Mouse (Mus musculus): ENCODE measurements at regions not wholly inside any gene's neighbourhood (a gene's known extent, or its start where the extent isn't known, plus 50 kb on each side); places are given as distances from the start of the nearest gene placed in this dataset.

GRCm38 (mm10) chrX:11801621-11802020, 358.5 kb downstream of the Bcor start:
- DNase-seq: peak; percentile 40

GRCm38 (mm10) chrX:11802074-11802899, 357.9 kb downstream of the Bcor start:
- DNase-seq: peak; percentile 59

DNA sequence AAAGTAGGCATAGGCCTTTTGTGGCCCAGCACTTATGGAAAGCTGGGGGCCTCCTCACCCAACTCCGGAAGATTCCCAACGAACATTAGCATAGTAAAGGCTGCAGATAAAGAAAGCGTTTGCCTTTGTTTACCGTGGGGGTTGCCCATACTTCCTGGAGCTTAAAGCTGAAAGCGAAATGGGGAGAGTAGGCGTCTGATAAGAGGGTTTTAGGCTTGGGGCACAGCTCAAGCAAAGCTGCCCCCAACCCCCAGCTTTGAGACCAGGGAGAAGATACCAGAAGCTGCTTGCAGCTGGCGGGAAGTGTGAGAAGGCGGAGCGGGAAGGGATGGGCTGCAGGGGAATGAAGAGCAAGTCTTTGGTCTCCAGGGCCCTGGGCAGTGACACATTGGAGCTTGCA, 356.9 kb downstream of the Bcor start:
- no peak for DNase-seq

DNA sequence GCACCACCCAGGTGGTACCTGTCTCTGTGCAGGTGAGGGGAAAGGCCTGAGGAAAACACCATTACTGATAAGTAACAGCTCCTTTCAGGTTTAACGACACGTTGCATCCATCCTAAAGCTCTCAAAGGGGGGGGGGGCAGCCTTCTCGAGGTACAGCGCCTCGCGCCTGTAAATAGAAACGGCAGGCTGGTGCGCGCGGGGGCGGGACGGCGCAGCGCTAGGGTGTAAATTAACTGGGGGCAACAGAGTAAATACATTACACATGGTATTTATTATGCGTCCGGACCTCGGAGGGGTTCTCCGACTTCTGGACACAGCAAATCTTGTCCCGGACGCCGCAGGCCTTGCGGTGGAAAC, 353.3 kb downstream of the Bcor start:
- no peak for DNase-seq

GRCm38 (mm10) chrX:11807253-11807882, 352.8 kb downstream of the Bcor start:
- peak; percentile 83 for DNase-seq

GRCm38 (mm10) chrX:11807883-11808262, 352.3 kb downstream of the Bcor start:
- DNase-seq: peak; percentile 34

DNA sequence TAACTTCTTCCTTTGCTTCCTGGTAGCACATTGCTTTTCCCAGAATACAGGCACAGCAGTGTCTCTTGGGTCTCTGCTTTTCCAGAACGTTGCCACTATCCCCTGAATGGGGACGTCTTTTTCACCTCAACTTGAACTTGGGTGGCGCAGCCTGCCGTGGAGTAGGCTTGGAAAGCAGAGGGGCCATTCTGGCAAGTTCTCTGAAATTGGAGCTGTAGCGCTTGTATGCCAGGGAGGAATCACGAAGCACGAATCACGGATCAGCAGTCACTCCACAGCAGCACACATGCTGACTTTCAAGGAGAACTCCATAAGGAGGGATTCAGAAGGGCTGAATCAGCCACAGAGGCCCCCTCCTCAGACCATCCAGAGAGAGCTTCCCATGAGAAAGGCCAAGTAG, 351.2 kb downstream of the Bcor start:
- DNase-seq: no peak

- DNase-seq: peak; percentile 35
Measured at GRCm38 (mm10) chrX:11814861-11815260, 345.3 kb downstream of the Bcor start.

DNA sequence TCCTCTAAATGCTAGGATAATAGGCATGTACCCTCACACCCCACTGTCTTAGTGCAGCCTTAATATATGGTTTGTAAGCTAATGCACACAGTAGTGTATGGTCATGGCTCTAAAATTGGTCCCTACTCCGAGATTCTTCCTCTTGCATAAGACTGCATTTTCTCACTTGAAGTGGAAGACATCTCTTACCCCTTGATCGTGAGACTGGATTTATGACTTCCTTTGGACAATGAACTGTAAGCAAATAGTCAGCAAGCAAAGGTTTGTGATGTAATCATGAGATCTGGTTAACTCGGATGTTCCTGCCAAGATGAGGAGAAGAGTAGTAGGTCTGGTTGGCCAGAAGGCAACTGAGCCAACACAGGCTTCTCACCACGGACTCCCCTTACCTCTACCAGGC, 344.3 kb downstream of the Bcor start:
- DNase-seq: no peak

DNA sequence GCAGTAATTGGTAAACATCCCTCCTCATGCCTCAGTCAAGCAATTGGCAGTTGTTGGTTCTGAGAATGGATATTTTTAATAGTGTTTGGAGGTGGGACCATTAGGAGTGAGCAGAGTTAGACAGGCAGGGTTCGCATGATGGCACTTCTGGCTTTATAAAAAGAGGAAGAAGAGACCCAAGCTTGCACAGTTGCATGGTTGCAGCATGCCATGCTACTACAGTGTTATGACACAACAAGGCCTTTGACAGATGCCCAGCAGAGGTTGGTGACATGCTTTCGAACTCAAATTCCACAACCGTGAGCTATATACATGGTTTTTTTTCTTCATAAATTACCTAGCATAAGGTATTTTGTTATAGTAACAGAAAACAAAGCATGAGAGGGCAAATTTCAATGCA, 341.5 kb downstream of the Bcor start:
- no peak for DNase-seq

- DNase-seq: no peak
Measured at GRCm38 (mm10) chrX:11821165-11821564, 339.0 kb downstream of the Bcor start.

- DNase-seq: peak; percentile 81
Measured at GRCm38 (mm10) chrX:11821880-11822768, 338.0 kb downstream of the Bcor start.

- DNase-seq: no peak
Measured at GRCm38 (mm10) chrX:11825948-11826347, 334.2 kb downstream of the Bcor start.

DNA sequence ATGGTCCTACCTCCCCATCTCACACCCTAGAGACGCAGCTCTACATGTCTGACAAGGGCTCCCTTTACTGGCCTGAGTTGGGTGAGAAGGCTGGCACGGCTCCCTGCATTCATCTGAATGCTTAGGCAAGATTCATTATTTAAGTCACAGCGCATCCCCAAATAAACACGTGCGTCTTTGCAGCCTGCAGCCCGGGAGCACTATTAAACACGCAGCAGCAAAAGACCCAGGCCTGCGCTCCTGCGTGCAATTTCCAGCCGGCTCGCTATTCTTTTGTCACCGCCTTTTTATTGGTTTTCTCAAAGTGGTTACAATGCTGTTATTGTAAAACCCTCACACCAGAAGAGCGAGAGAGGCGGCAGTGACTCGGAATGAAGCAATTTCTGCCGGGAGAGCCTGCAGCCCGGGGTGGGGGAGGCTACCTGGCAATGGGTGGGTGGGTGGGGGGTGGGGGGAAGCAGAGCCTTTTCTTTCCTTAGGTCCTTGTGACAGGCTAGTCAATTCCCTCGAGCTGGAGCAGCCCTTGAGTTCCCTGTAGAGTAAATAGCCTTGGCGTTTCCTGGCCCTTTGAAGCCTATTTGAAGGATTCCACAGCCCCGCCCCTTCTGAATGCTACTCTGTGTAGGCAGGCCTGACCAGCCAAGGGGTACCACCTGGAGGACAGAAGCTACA, 333.3 kb downstream of the Bcor start:
- peak; percentile 44 for DNase-seq

GRCm38 (mm10) chrX:11829411-11830002, 330.6 kb downstream of the Bcor start:
- no peak for DNase-seq

DNA sequence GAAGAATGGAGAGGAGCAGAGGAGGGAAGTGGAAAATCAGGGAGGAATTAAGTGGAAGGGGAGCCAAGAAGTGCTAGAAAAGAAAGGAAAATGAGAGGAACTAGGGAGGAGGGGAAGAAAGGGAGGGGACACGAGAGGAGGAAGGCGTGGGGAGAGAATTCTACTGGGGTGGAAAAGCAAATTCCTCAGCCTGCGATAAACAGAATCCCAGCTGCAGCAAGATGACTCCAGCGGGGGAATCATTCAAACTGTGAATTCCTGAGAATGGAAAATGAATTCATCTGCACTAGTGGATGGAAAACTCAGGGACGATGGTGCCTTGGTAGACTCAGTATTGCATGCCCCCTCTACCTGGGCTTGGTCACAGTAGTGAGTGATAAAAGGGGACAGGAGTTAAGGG, 322.6 kb downstream of the Bcor start:
- DNase-seq: no peak

DNA sequence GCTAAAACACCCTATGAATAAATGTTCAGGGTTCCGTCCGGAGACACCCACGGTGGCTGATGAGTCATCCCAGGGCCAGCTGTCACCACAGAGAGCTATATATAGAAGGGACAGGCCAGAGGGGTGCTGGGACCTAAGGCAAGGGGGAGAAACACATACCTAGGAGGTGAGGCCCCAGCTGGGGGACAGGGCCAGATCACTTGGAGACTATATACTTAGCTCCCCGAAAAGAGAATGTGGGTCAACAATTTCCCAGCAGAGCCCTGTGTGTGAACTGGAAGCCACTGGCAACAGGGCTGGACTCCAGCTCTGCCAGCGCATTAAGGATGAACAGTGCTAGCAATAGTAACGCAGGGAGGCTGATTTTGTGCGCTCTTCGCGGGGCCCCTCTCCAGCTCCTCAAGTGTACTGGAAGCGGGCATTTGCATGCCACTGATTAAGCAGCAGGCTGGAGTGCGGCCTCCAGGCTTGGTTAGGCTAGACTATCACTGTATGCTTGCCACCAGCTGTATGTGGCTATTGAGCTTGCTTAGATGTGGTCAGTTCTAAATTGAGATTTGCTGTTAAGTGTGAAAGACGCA, 320.4 kb downstream of the Bcor start:
- no peak for DNase-seq

- no peak for DNase-seq
Measured at GRCm38 (mm10) chrX:11840319-11841035, 319.7 kb downstream of the Bcor start.

- DNase-seq: no peak
Measured at GRCm38 (mm10) chrX:11845566-11845965, 314.6 kb downstream of the Bcor start.

- no peak for DNase-seq
Measured at GRCm38 (mm10) chrX:11855910-11856309, 304.2 kb downstream of the Bcor start.

DNA sequence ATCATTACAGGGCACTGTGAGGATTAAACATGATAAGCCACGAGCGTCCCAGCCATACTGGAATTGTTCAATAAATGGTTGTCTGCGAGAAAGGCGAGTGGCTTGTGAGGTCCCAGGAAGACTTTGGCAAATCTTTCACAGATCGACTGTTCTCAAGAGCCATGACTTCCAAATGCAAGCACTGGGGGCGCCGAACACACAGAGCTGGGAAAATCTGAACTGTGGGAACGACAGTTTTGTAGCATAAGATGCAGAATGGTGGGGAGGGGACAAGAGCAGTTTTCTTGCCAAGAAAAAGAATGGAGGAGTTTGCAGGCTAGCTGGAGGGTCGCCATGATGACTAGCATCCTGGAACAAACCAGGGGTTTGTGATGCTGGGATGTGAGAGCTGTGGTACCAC, 300.8 kb downstream of the Bcor start:
- no peak for DNase-seq

Measured in retina, postnatal 1 day (tissue).